Mouse (Mus musculus): ENCODE results near the gene Hsp90aa1. TPM values are rescaled to one million over a fixed set of nuclear protein-coding genes. Genes with fewer than 3 reads are reported as not detected.

Gene Hsp90aa1
- total and polyA plus RNA-seq, 3 experiments, result 730 to 2,091 (median 1,361) TPM

DNA sequence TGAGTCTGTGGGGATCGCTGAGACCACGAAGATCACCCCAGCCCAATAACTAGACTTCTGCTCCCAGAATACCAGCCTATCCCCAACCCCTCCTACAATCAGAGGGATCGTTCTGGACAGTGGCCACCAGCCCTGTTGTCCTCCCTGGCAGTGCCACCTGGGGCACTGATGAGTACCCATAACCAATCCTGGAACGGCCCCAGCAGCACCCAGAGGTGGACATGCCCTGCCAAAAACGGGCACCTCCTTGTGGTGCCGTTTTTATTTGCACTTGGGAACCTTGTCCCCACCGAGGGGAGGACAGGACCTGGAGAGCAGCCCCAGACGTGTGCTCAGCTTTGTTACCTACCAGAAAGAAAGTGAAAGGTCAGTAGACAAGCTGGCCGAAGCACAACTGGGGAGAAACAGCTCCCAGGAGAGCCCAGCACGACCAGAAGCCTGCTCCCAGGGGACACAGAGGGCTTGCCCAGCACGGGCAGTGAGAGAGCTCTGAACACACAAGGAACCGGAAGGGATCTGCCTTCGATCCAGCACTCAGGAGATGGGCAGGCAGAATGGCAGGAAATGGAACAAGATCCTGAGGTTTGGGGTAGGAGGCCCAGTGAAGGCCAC is 35.0 kb downstream of the Hsp90aa1 start:
- in situ Hi-C loops (cut with MboI; ENCODE audit: low pct_ligation_motif_present, low pct_unique_long_range_greater_than_20kb, low sequenced_read_pairs) (loop anchor here (5.0 kb wide), 1 partner anchor 50 kb away; no protein-coding TSS in a partner anchor), dilution Hi-C loops (cut with MboI; ENCODE audit: extremely low pct_ligation_motif_present, extremely low pct_unique_long_range_greater_than_20kb, low sequenced_read_pairs) (no loop called here)
- H3K9me3 ChIP-seq (replicated peaks; ENCODE audit: low read length), result no peaks in the 10 kb centered on the region
- no peak overlapping the region for H3K27ac ChIP-seq (ENCODE audit: insufficient read depth, low read depth)
- no peak overlapping the region for H3K4me2 ChIP-seq (ENCODE audit: insufficient read depth, low read depth, poor library complexity, severe bottlenecking)
- TF ChIP-seq BHLHE40 (IDR thresholded peaks at IDR 0.05; ENCODE audit: low read depth, low read length), result 0 out of 2 replicates have a peak, but pooled peaks have one; percentile 31
- peak in 1 of 2 experiments; percentile 15; a peak in 2 of 4 replicates for TF ChIP-seq CTCF (conservative IDR thresholded peaks at IDR 0.05 in 1 of 2, IDR thresholded peaks at IDR 0.05 in 1 of 2; ENCODE audit: low read depth in 2 of 2, low read length in 2 of 2)
- TF ChIP-seq TCF12 (IDR thresholded peaks at IDR 0.05; ENCODE audit: low read depth, low read length), result no peak
- no peak for TF ChIP-seq ZNF384 (IDR thresholded peaks at IDR 0.05; ENCODE audit: low read depth, low read length)
- no peak for TF ChIP-seq CHD2 (IDR thresholded peaks at IDR 0.05; ENCODE audit: low read length)
- TF ChIP-seq USF1 (IDR thresholded peaks at IDR 0.05; ENCODE audit: low read depth, low read length), result no peak
- TF ChIP-seq SMC3 (IDR thresholded peaks at IDR 0.05; ENCODE audit: low read depth, low read length), result no peak; the same call in 1 of the 2 replicates
- peaks cover 59 to 86% of the 10 kb centered on the region in 2 experiments for H3K36me3 ChIP-seq (replicated peaks in 1 of 2; ENCODE audit: control insufficient read depth in 1 of 2, insufficient read depth in 1 of 2, low read length in 1 of 2)
- H3K27me3 ChIP-seq (replicated peaks), result no peaks in the 10 kb centered on the region
- H3K4me1 ChIP-seq (ENCODE audit: control insufficient read depth in 1 of 2, insufficient read depth in 2 of 2), result peaks cover 7 to 9% of the 10 kb centered on the region in 2 experiments; a peak in 3 of 4 replicates
- DNase-seq (ENCODE audit: extremely low read depth), result no peak
- no peak overlapping the region for H3K4me3 ChIP-seq (replicated peaks in 1 of 3; ENCODE audit: low read depth in 2 of 3, low read length in 2 of 3, poor library complexity in 1 of 3)
- H3K79me2 ChIP-seq (replicated peaks; ENCODE audit: control insufficient read depth, extremely low read depth, insufficient read depth, poor library complexity, severe bottlenecking), result no peaks in the 10 kb centered on the region
- H3K9ac ChIP-seq (ENCODE audit: insufficient read depth, low read depth), result no peak overlapping the region

DNA sequence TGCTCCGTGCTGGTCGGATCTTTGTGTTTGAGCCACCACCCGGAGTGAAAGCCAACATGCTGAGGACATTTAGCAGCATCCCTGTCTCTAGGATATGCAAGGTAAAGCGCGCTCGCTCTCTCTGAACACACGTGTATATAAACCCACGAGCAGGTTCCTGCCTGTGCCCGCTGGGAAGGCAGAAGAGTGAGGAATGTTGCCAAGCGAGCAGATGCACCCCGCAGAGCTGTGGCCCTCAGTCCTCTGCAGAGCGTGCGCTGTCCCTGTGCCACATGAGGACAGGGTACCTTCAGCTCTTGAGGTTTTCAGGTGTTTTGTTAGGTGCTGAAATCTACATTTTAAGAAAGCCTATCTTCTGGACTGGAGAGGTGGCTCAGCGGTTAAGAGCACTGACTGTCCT is 40.8 kb downstream of the Hsp90aa1 start:
- no peaks in the 10 kb centered on the region for H3K79me2 ChIP-seq (replicated peaks; ENCODE audit: control insufficient read depth, extremely low read depth, insufficient read depth, poor library complexity, severe bottlenecking)
- dilution Hi-C loops (cut with MboI; ENCODE audit: extremely low pct_ligation_motif_present, extremely low pct_unique_long_range_greater_than_20kb, low sequenced_read_pairs) (no loop called here), in situ Hi-C loops (cut with MboI; ENCODE audit: low pct_ligation_motif_present, low pct_unique_long_range_greater_than_20kb, low sequenced_read_pairs) (no loop called here)
- peaks cover 93 to 97% of the 10 kb centered on the region in 2 experiments for H3K36me3 ChIP-seq (replicated peaks in 1 of 2; ENCODE audit: control insufficient read depth in 1 of 2, insufficient read depth in 1 of 2, low read length in 1 of 2)
- H3K4me1 ChIP-seq (ENCODE audit: control insufficient read depth in 1 of 2, insufficient read depth in 2 of 2), result peaks cover under 1 to 2% of the 10 kb centered on the region in 2 experiments; a peak in 2 of 4 replicates
- H3K9ac ChIP-seq (ENCODE audit: insufficient read depth, low read depth), result no peak overlapping the region
- TF ChIP-seq TBP (conservative IDR thresholded peaks at IDR 0.05; ENCODE audit: low read depth, low read length) (no peak), UBTF (IDR thresholded peaks at IDR 0.05; ENCODE audit: low read depth, low read length) (no peak), GABPA (IDR thresholded peaks at IDR 0.05; ENCODE audit: insufficient replicate concordance, low read depth, low read length) (no peak), ZNF384 (IDR thresholded peaks at IDR 0.05; ENCODE audit: low read depth, low read length) (no peak), PAX5 (IDR thresholded peaks at IDR 0.05; ENCODE audit: low read length) (no peak), E2F4 (IDR thresholded peaks at IDR 0.05; ENCODE audit: insufficient replicate concordance, low read depth, low read length) (no peak), USF1 (IDR thresholded peaks at IDR 0.05; ENCODE audit: low read depth, low read length) (no peak), IRF4 (IDR thresholded peaks at IDR 0.05; ENCODE audit: low read depth, low read length) (no peak), RAD21 (IDR thresholded peaks at IDR 0.05; ENCODE audit: low read depth, low read length) (no peak), ZKSCAN1 (IDR thresholded peaks at IDR 0.05; ENCODE audit: borderline replicate concordance, low read depth, low read length) (no peak), BHLHE40 (IDR thresholded peaks at IDR 0.05; ENCODE audit: low read depth, low read length) (no peak)
- no peak for DNase-seq (ENCODE audit: extremely low read depth)
- H3K4me3 ChIP-seq (replicated peaks in 1 of 3; ENCODE audit: low read depth in 2 of 3, low read length in 2 of 3, poor library complexity in 1 of 3), result no peak overlapping the region
- no peak overlapping the region for H3K27ac ChIP-seq (ENCODE audit: insufficient read depth, low read depth)
- no peak overlapping the region for H3K4me2 ChIP-seq (ENCODE audit: insufficient read depth, low read depth, poor library complexity, severe bottlenecking)
- no peaks in the 10 kb centered on the region for H3K9me3 ChIP-seq (replicated peaks; ENCODE audit: low read length)
- no peaks in the 10 kb centered on the region for H3K27me3 ChIP-seq (replicated peaks)

Data from CH12.LX (cell line).